Mouse (Mus musculus) ES-E14 (cell line): ENCODE data around the gene Akap1.

Experiments used
- CHD2 ChIP-seq: IDR thresholded peaks from 2 replicates; pipeline ENCODE4 v1.6.1; 2014; ENCODE audit warnings: mild to moderate bottlenecking, low read depth, low read length, inconsistent platforms
- HCFC1 ChIP-seq: IDR thresholded peaks from 2 replicates; pipeline ENCODE4 v1.6.1; 2012; ENCODE audit warnings: low read length, inconsistent platforms, borderline replicate concordance; ENCODE audit not compliant: insufficient read depth
- MAFK ChIP-seq: IDR thresholded peaks from 2 replicates; pipeline ENCODE4 v1.6.1; 2014; ENCODE audit warnings: mild to moderate bottlenecking, low read depth, low read length, inconsistent platforms; ENCODE audit not compliant: insufficient read depth
- ZC3H11A ChIP-seq: IDR thresholded peaks from 2 replicates; pipeline ENCODE4 v1.6.1; 2012; ENCODE audit warnings: low read depth, mild to moderate bottlenecking, inconsistent platforms, low read length, borderline replicate concordance
- ZNF384 ChIP-seq: IDR thresholded peaks from 2 replicates; pipeline ENCODE4 v1.6.1; 2012; ENCODE audit warnings: low read depth, low read length, inconsistent platforms

DNA sequence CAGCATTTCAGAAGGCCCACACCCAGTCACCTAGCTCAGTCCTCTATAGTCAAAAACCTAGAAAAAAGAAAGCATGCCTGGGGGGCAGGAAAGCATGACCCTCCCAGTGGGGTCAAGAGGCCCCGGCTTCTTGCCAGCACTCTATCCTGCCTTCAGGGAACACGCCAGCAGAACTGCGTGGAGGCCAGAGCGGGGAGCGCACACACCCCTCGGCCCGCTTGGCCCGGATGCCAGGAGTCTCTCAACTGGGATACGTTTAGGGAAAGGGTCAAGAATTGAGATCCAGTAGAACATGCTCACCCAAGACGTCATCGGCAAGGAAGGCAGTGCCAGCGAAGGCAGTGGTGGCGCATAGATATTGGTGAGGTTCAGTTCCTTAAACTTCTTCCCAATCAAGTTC, 25.8 kb downstream of the Akap1 start:
- TF ChIP-seq ZC3H11A: no peak
- no peak for TF ChIP-seq HCFC1
- no peak for TF ChIP-seq ZNF384
- no peak for TF ChIP-seq MAFK
- no peak for TF ChIP-seq CHD2
